Mouse (Mus musculus): ENCODE measurements around the gene Spata18.

Gene Spata18

DNA sequence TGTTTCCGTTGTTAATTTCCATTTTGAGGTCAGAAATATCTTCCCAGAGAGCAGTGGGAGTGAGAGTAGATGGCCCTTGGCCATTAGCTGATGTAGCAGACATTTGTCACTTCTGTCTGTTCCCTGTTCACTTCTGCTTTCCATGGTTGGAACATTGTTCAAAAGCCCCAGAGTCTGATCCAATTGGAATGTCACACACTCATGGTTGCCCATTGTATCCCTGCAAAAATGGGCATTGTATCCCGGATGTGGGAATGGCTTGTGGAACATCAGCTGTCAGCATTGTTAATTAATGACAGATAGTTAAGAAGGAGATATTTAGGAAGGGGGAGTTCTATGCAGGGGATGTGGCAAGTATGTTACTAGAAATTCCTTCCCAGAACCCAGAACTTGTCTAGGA, 65.8 kb downstream of the Spata18 start:
- DNase-seq (ENCODE audit: low spot score) = no peak

DNA sequence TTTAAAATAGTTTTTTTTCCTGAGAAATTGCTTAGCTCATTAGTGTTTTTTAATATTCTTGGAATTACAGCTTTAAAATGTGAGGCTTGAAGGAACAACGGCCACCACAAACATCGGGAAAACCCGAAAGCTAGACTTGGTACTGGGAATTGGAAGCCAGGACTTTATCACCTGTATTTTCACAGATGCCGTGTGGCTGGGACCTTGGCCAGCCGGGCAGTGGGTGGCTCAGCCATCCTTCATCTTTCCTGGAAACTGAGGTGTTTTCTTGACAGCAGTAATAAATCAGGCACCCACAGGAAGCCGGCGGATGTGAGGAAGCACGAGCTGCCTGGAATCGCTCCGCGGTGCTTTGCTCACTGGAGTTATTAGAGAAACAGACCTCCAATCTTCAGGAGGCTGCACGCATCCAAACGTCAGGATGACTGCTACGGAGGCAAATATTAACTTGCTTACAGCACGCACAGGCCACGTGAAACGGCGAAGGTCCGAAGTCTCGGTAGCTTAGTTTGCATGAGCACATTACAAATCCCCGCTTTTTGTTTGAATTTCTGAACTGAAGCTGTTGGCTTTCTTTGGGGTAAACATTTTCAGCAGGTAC, 70.6 kb downstream of the Spata18 start:
- no peak for DNase-seq (ENCODE audit: low spot score)

DNA sequence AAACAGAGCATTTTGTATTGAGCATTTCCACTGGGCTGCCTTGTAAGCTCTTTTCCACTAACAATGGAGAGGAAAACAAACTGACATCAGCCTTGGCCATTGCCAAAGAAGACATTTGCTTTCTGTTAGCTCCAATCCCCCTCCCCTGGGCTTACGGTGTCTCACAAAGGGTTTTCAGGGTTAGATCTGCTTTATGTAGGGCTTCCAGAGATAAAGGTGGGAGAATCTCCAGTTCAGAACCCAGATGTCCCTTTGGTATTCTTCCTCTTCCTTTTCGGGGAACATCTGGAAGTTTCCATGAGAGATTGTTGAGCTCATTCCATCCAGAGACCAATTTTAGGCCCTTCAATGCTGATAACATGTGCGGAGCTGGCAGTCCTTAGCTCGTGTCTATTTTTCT, 74.8 kb downstream of the Spata18 start:
- no peak for DNase-seq (ENCODE audit: low spot score)

GRCm38 (mm10) chr5:73728651-73729050, 77.5 kb downstream of the Spata18 start:
- no peak for DNase-seq (ENCODE audit: low spot score)

Data from adipocyte (in vitro differentiated cells).